Mouse (Mus musculus): ENCODE results near the gene Trnp1.

Trnp1 gene

GRCm38 (mm10) chr4:133460006-133460405, 38.3 kb downstream of the Trnp1 start:
- no peak for DNase-seq (ENCODE audit: low spot score in 2 of 2)

- no peak for DNase-seq (ENCODE audit: low spot score in 2 of 2)
Measured at GRCm38 (mm10) chr4:133458044-133458443, 40.3 kb downstream of the Trnp1 start.

GRCm38 (mm10) chr4:133452433-133452832, 45.9 kb downstream of the Trnp1 start:
- no peak for DNase-seq (ENCODE audit: low spot score in 2 of 2)

GRCm38 (mm10) chr4:133451536-133451935, 46.8 kb downstream of the Trnp1 start:
- peak; percentile 60 to 76 for DNase-seq (ENCODE audit: low spot score in 2 of 2)

- peak in 1 of 2 experiments; percentile 19 for DNase-seq (ENCODE audit: low spot score in 2 of 2)
Measured at GRCm38 (mm10) chr4:133449726-133450125, 48.6 kb downstream of the Trnp1 start.

- DNase-seq (ENCODE audit: low spot score in 2 of 2), result peak in 1 of 2 experiments; percentile 30
Measured at GRCm38 (mm10) chr4:133448708-133449388, 49.5 kb downstream of the Trnp1 start.

GRCm38 (mm10) chr4:133447967-133448366, 50.4 kb downstream of the Trnp1 start:
- DNase-seq (ENCODE audit: low spot score in 2 of 2), result no peak

GRCm38 (mm10) chr4:133447366-133447765, 51.0 kb downstream of the Trnp1 start:
- DNase-seq (ENCODE audit: low spot score in 2 of 2), result no peak

- no peak for DNase-seq (ENCODE audit: low spot score in 2 of 2)
Measured at GRCm38 (mm10) chr4:133445727-133446126, 52.6 kb downstream of the Trnp1 start.

GRCm38 (mm10) chr4:133443085-133443484, 55.3 kb downstream of the Trnp1 start:
- no peak for DNase-seq (ENCODE audit: low spot score in 2 of 2)

GRCm38 (mm10) chr4:133442194-133442593, 56.2 kb downstream of the Trnp1 start:
- no peak for DNase-seq (ENCODE audit: low spot score in 2 of 2)
